Mouse (Mus musculus): Measurements from ENCODE around the gene Uty. TPM values are rescaled to one million over a fixed set of nuclear protein-coding genes. Genes with fewer than 3 reads are reported as not detected.
A peak's percentile ranks its signal among the peaks of the same experiment; 100 is the strongest.

Gene Uty
- total and polyA plus RNA-seq, 2 experiments from 2014 or later = 11.0 TPM; not detected in 1

GRCm38 (mm10) chrY:1220001-1220400 is 25.6 kb downstream of the Uty start:
- H3K9ac ChIP-seq (replicated peaks; ENCODE audit: low read length) = no peak overlapping the region
- H3K36me3 ChIP-seq (ENCODE audit: insufficient read depth, low read length) = no peaks in the 10 kb centered on the region
- H3K4me3 ChIP-seq (ENCODE audit: low read length) = no peak overlapping the region
- no peak for TF ChIP-seq CTCF (IDR thresholded peaks at IDR 0.05; ENCODE audit: low read depth)
- H3K4me1 ChIP-seq (ENCODE audit: insufficient read depth, low read length) = no peaks in the 10 kb centered on the region
- WGBS = no CpG with 5 or more reads among the region's 7 CpGs
- ATAC-seq = no peak
- DNase-seq (ENCODE audit: low spot score) = no peak
- no peaks in the 10 kb centered on the region for H3K9me3 ChIP-seq (ENCODE audit: low read length)
- H3K4me2 ChIP-seq (ENCODE audit: low read depth, low read length) = no peak overlapping the region
- no peaks in the 10 kb centered on the region for H3K27me3 ChIP-seq (ENCODE audit: insufficient read depth, low read length)
- H3K27ac ChIP-seq = no peak overlapping the region

DNA sequence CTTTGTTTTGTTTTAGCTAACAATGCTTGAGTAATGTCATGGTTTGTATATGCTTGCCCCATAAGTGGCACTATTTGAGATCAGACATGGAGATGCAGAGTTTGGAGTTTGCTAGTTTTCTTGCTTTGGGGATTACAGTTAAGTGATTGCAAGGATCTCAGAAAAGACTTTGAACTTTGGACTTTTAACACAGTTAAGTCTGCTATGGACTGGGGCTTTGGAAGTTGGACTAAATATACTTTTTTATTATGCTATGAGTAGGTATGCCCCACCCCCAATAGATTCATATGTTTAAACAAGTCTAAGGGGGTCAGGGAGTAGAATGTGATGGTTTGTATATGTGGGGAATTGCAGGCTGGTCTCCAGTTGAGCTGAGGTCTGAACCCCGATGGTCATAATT is 67.1 kb downstream of the Uty start:
- no peaks in the 10 kb centered on the region for H3K4me1 ChIP-seq (ENCODE audit: insufficient read depth, low read length)
- no peak for DNase-seq (ENCODE audit: low spot score)
- TF ChIP-seq CTCF (IDR thresholded peaks at IDR 0.05; ENCODE audit: low read depth) = no peak

GRCm38 (mm10) chrY:1163054-1163453 is 82.5 kb downstream of the Uty start:
- Histone ChIP-seq H3K27me3 (ENCODE audit: insufficient read depth, low read length) (no peaks in the 10 kb centered on the region), H3K9me3 (ENCODE audit: low read length) (no peaks in the 10 kb centered on the region), H3K36me3 (ENCODE audit: insufficient read depth, low read length) (no peaks in the 10 kb centered on the region), H3K4me3 (ENCODE audit: low read length) (no peak overlapping the region), H3K9ac (replicated peaks; ENCODE audit: low read length) (no peak overlapping the region), H3K4me2 (ENCODE audit: low read depth, low read length) (no peak overlapping the region), H3K27ac (no peak overlapping the region), H3K4me1 (ENCODE audit: insufficient read depth, low read length) (no peaks in the 10 kb centered on the region)
- DNase-seq (ENCODE audit: low spot score) (no peak), ATAC-seq (no peak)
- no peak for TF ChIP-seq CTCF (IDR thresholded peaks at IDR 0.05; ENCODE audit: low read depth)

More for the DNA sequence above, 67.1 kb downstream of the Uty start:
- H3K4me2 ChIP-seq (ENCODE audit: low read depth, low read length) = no peak overlapping the region
- H3K27me3 ChIP-seq (ENCODE audit: insufficient read depth, low read length) = no peaks in the 10 kb centered on the region
- H3K9me3 ChIP-seq (ENCODE audit: low read length) = no peaks in the 10 kb centered on the region
- no peak for ATAC-seq
- H3K27ac ChIP-seq = no peak overlapping the region
- no peak overlapping the region for H3K9ac ChIP-seq (replicated peaks; ENCODE audit: low read length)
- H3K36me3 ChIP-seq (ENCODE audit: insufficient read depth, low read length) = no peaks in the 10 kb centered on the region
- WGBS = no CpG with 5 or more reads among the region's 1 CpGs
- no peak overlapping the region for H3K4me3 ChIP-seq (ENCODE audit: low read length)

DNA sequence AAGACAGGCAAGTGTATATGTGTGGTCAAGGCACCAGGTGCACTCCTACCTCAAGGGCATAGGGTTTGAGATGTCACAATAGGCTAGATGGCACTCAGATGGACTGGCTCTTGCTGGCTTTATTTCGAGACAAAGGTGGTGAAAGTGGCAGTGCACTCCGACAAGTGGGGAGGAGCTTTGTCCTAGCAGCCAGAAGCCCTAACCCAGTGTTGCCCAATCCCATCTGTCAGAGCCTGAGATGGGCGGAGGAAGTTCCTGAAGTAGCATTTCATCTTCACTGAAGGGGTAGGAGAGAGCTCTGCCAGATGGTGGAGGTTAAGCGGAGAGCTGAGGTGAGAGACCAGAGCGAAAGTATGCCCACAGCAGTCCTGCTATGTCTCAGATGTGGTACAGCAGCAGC is 129.4 kb downstream of the Uty start:
- WGBS = 100% methylated on average over 1 of the region's 5 CpGs
- H3K27me3 ChIP-seq (ENCODE audit: insufficient read depth, low read length) = no peaks in the 10 kb centered on the region
- no peaks in the 10 kb centered on the region for H3K36me3 ChIP-seq (ENCODE audit: insufficient read depth, low read length)
- no peaks in the 10 kb centered on the region for H3K9me3 ChIP-seq (ENCODE audit: low read length)
- H3K4me2 ChIP-seq (ENCODE audit: low read depth, low read length) = no peak overlapping the region
- H3K4me1 ChIP-seq (ENCODE audit: insufficient read depth, low read length) = no peaks in the 10 kb centered on the region
- DNase-seq (ENCODE audit: low spot score) (no peak), ATAC-seq (no peak)
- TF ChIP-seq CTCF (IDR thresholded peaks at IDR 0.05; ENCODE audit: low read depth) = no peak
- no peak overlapping the region for H3K9ac ChIP-seq (replicated peaks; ENCODE audit: low read length)
- H3K4me3 ChIP-seq (ENCODE audit: low read length) = no peak overlapping the region
- H3K27ac ChIP-seq = no peak overlapping the region

DNA sequence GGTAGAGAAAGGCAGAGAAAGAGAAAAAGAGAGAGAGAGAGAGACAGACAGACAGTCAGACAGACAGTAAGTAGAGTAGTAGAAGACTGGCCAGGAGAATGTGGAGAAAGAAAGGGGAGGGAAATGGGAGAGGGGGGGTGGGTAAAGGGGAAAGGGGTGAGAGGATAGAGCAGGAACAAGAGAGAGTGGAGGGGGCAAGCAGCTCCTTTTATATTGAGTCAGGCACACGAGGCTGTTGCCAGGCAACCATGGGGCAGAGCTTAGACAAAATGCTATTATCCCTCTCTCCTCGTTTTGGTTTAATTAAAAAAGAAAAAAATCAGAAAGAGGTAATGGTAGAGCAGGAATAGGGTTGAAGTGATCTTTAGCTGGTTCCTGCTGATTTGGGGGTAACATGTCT is 131.5 kb downstream of the Uty start:
- no peaks in the 10 kb centered on the region for H3K4me1 ChIP-seq (ENCODE audit: insufficient read depth, low read length)
- no peaks in the 10 kb centered on the region for H3K27me3 ChIP-seq (ENCODE audit: insufficient read depth, low read length)
- H3K4me3 ChIP-seq (ENCODE audit: low read length) = no peak overlapping the region
- H3K36me3 ChIP-seq (ENCODE audit: insufficient read depth, low read length) = no peaks in the 10 kb centered on the region
- H3K9ac ChIP-seq (replicated peaks; ENCODE audit: low read length) = no peak overlapping the region
- no peak overlapping the region for H3K4me2 ChIP-seq (ENCODE audit: low read depth, low read length)
- DNase-seq (ENCODE audit: low spot score) (peak; percentile 1), ATAC-seq (0 out of 2 replicates have a peak, but pooled peaks have one; percentile 5)
- WGBS = no CpG with 5 or more reads among the region's 2 CpGs
- H3K9me3 ChIP-seq (ENCODE audit: low read length) = no peaks in the 10 kb centered on the region
- no peak overlapping the region for H3K27ac ChIP-seq
- no peak for TF ChIP-seq CTCF (IDR thresholded peaks at IDR 0.05; ENCODE audit: low read depth)

Other genes with a start within 250 kb of the Uty start
- gene Eif2s3y, start 235.2 kb downstream of the Uty start, total RNA-seq (2014; rRNA removed) = 18.6 and 20.3 TPM in 2 replicates
- gene Eif2s3y, start 235.2 kb downstream of the Uty start, polyA plus RNA-seq (2015; fragmentation: Nextera tagmentation; extraction: Ambion mirVana) = 97.5 TPM in 1 of 2 replicates, not detected in the other
- 8.5 and 14.2 TPM in 2 replicates for gene Ddx3y, start 40.9 kb upstream of the Uty start, total RNA-seq (2014; rRNA removed)
- gene Ddx3y, start 40.9 kb upstream of the Uty start, polyA plus RNA-seq (2015; fragmentation: Nextera tagmentation; extraction: Ambion mirVana) = 40.2 TPM in 1 of 2 replicates, not detected in the other
- not detected in 2 replicates for gene Usp9y, start 214.0 kb upstream of the Uty start, total RNA-seq (2014; rRNA removed)
- not detected in 2 replicates for gene Usp9y, start 214.0 kb upstream of the Uty start, polyA plus RNA-seq (2015; fragmentation: Nextera tagmentation; extraction: Ambion mirVana)

Data from hindbrain, postnatal 0 days (tissue).